Mouse (Mus musculus): Measurements from ENCODE around the gene Tbx1. TPM values are rescaled to one million over a fixed set of nuclear protein-coding genes. Genes with fewer than 3 reads are reported as not detected.

Gene Tbx1
- total and polyA plus RNA-seq, 3 experiments = not detected

GRCm38 (mm10) chr16:18622019-18622418 lies 31.5 kb upstream of the Tbx1 start, which contains the start of gene Gp1bb:
Gene Gp1bb (minus strand): TSS chr16:18622403.
- TF ChIP-seq MYB (IDR thresholded peaks at IDR 0.05; ENCODE audit: low read depth, low read length) (no peak), UBTF (IDR thresholded peaks at IDR 0.05; ENCODE audit: borderline replicate concordance, insufficient read depth, low read depth, low read length) (no peak), ZKSCAN1 (IDR thresholded peaks at IDR 0.05; ENCODE audit: low read depth, low read length) (no peak), EP300 (IDR thresholded peaks at IDR 0.05; ENCODE audit: low read depth in 1 of 2, low read length in 2 of 2) (no peak), POLR2AphosphoS5 (IDR thresholded peaks at IDR 0.05; ENCODE audit: borderline replicate concordance, low read depth, low read length) (no peak), POLR2AphosphoS2 (IDR thresholded peaks at IDR 0.05; ENCODE audit: low read length) (no peak), HCFC1 (IDR thresholded peaks at IDR 0.05; ENCODE audit: low read depth, low read length) (no peak), GABPA (IDR thresholded peaks at IDR 0.05; ENCODE audit: low read depth, low read length) (no peak), MAZ (IDR thresholded peaks at IDR 0.05; ENCODE audit: low read depth, low read length) (no peak), MYC (IDR thresholded peaks at IDR 0.05; ENCODE audit: low read depth, low read length) (no peak), POLR2A (IDR thresholded peaks at IDR 0.05; ENCODE audit: control insufficient read depth in 1 of 2, insufficient read depth in 1 of 2, low read depth in 1 of 2, low read length in 2 of 2, poor library complexity in 1 of 2) (no peak), TBP (IDR thresholded peaks at IDR 0.05; ENCODE audit: low read depth, low read length) (no peak), SIN3A (IDR thresholded peaks at IDR 0.05; ENCODE audit: low read length) (no peak), NELFE (IDR thresholded peaks at IDR 0.05; ENCODE audit: low read depth, low read length) (no peak), USF2 (IDR thresholded peaks at IDR 0.05; ENCODE audit: borderline replicate concordance in 1 of 2, insufficient read depth in 1 of 2, low read depth in 1 of 2, low read length in 2 of 2) (no peak), RCOR1 (IDR thresholded peaks at IDR 0.05; ENCODE audit: low read depth, low read length) (no peak), E2F4 (IDR thresholded peaks at IDR 0.05; ENCODE audit: borderline replicate concordance, low read depth, low read length) (no peak), CTCF (IDR thresholded peaks at IDR 0.05 in 2 of 3, conservative IDR thresholded peaks at IDR 0.05 in 1 of 3; ENCODE audit: control insufficient read depth in 1 of 3, insufficient read depth in 1 of 3, low read depth in 2 of 3, low read length in 3 of 3, poor library complexity in 1 of 3, severe bottlenecking in 1 of 3) (no peak), ZMIZ1 (IDR thresholded peaks at IDR 0.05; ENCODE audit: low read depth, low read length) (no peak), TCF12 (IDR thresholded peaks at IDR 0.05; ENCODE audit: low read depth, low read length) (no peak)
- Histone ChIP-seq H3K9me3 (replicated peaks; ENCODE audit: insufficient read depth, low read length) (no peaks in the 10 kb centered on the region), H3K27ac (ENCODE audit: control insufficient read depth, low read depth, low read length) (no peak within 1 kb of the TSS), H3K4me3 (ENCODE audit: control insufficient read depth in 1 of 2, insufficient read depth in 1 of 2, low read depth in 2 of 2, low read length in 2 of 2) (no peak within 1 kb of the TSS), H3K9ac (ENCODE audit: control insufficient read depth, low read depth, low read length, poor library complexity, severe bottlenecking) (no peak within 1 kb of the TSS), H3K36me3 (ENCODE audit: control insufficient read depth in 1 of 2, insufficient read depth in 2 of 2, low read length in 2 of 2) (peaks cover 0 to 6% of the 10 kb centered on the region in 2 experiments; a peak in 1 of 4 replicates), H3K79me2 (ENCODE audit: control insufficient read depth, insufficient read depth, low read length, poor library complexity) (0 out of 2 replicates have a peak, but pooled peaks cover 1% of the 10 kb centered on the region), H3K27me3 (ENCODE audit: control insufficient read depth in 1 of 2, insufficient read depth in 2 of 2, low read length in 2 of 2) (no peaks in the 10 kb centered on the region), H3K4me1 (ENCODE audit: control insufficient read depth in 1 of 2, insufficient read depth in 2 of 2, low read length in 2 of 2) (peaks cover 3 to 12% of the 10 kb centered on the region in 2 experiments)
- no peak for DNase-seq (ENCODE audit: low read depth, low spot score)
